Mouse (Mus musculus): ENCODE measurements around the gene Il12rb1.

DNA sequence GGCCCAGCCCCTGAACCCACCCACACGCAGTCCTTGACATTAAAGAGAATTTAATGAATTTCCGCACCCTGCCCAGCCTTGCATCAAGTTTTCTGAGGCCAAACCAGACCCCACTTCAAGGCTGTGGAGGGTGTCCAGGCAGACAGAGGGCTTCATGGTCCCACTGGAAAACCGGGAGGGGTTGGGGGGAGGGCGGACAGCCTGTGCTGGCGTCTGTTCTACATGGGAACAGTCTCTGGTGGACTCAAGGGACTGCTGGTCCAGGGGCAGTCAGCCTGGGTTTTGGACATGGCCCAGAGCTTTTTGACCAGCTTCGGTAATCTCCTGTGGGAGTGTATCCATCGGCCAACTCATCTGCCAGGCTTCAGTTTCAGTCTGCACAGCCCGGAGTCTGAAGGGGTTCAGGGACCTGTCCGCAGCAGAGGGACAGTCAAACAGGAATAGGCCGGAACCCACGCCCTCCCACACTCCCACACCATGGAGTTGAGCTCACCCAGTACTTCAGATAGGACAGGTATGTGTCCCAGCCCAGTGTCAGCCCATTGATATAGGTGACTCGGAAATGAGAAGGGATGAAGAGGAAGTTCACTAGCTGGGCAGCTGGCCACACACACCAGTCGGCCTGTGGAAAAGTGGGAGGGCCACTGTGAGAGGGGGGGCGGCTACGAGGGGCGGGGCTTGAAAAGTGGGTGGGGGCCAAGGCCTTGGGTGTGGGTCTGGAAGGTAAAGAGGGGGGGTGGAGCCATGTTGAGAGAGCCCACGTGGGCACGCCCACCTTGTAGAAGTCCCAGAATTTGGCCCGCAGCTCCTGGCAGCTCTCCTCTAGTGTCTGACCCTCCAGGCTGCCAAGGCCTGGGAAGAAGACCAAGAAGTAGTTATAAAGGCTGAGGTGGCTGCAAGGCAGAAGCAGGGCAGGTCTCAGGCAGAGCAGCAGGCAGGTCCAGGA lies 49.4 kb upstream of the Il12rb1 start:
- TF ChIP-seq CTCF (IDR thresholded peaks at IDR 0.05; ENCODE audit: borderline replicate concordance, extremely low read depth, insufficient read depth, insufficient read length) (no peak), POLR2A (IDR thresholded peaks at IDR 0.05; ENCODE audit: borderline replicate concordance, extremely low read depth, insufficient read depth, insufficient read length, poor library complexity, severe bottlenecking) (no peak)

Measured in brain, embryonic 14.5 days (tissue).